ENCODE assay signal across 9 mouse cellular contexts in genomic region chr9:21870879-21871524, GRCm38 (mm10). TPM values are rescaled to one million over a fixed set of nuclear protein-coding genes. Genes with fewer than 3 reads are reported as not detected.
DNase-seq lines count a peak whose midpoint lies in the region; ATAC-seq lines count a peak whose summit lies in the region.
"Had no signal": no experiment of that assay in that cellular context is flagged by ENCODE, and none has a peak within 500 bp of the region (broad histone marks: within the 10 kb centered on the region; RNA-seq: fewer than 3 reads in every experiment).

No protein-coding gene starts in this region.

- no peak overlapping the region for H3K9ac ChIP-seq in embryonic facial prominence, embryonic 13.5 days

- no peak for ATAC-seq in embryonic facial prominence, embryonic 13.5 days (ENCODE audit: insufficient number of reproducible peaks, insufficient read depth, low FRiP score, low TSS enrichment, low read depth)

- no peaks in the 10 kb centered on the region for H3K9me3 ChIP-seq in embryonic facial prominence, embryonic 13.5 days

- peak overlapping the region; percentile 45 for H3K4me2 ChIP-seq in embryonic facial prominence, embryonic 13.5 days

- H3K4me3 ChIP-seq in embryonic facial prominence, embryonic 13.5 days, result no peak overlapping the region

- no peaks in the 10 kb centered on the region for H3K4me1 ChIP-seq in embryonic facial prominence, embryonic 13.5 days

- peak; percentile 49 for DNase-seq in layer of hippocampus, adult 11-12 months (ENCODE audit: low spot score)
- DNase-seq in layer of hippocampus, adult 9-10 months (ENCODE audit: low spot score), result no peak
- peak; percentile 55 for DNase-seq in adrenal gland, postnatal 25 days
- peak; percentile 64 to 75 for DNase-seq in heart, postnatal 10 days
- DNase-seq in layer of hippocampus, postnatal 10 days (ENCODE audit: low spot score in 2 of 2), result peak; percentile 51 to 65
- peak; percentile 68 for DNase-seq in lung, postnatal 36 days
- DNase-seq in right cerebral cortex, postnatal 10 days (ENCODE audit: low spot score in 2 of 2), result peak; percentile 47 to 63

- 14% methylated on average over 20 of the region's 20 CpGs for WGBS in embryonic facial prominence, embryonic 13.5 days

- H3K36me3 ChIP-seq in embryonic facial prominence, embryonic 13.5 days, result no peaks in the 10 kb centered on the region

- H3K27ac ChIP-seq in embryonic facial prominence, embryonic 13.5 days, result no peak overlapping the region

- H3K27me3 ChIP-seq in embryonic facial prominence, embryonic 13.5 days, result peaks cover 9% of the 10 kb centered on the region; the same call in 1 of the 2 replicates

- intact Hi-C loops in heart, postnatal 10 days (cut with DNase I), result loop anchor here (1.0 to 5.0 kb wide), 5 partner anchors 31 to 269 kb away; no protein-coding TSS in a partner anchor

RNA-seq across cellular contexts. Expression of gene Dock6, which starts 18.6 kb away (rescaled TPM):
- total RNA-seq in adrenal gland, postnatal 25 days (2021), result 45.6 and 46.0 TPM in 2 replicates
- 27.4 and 29.2 TPM in 2 replicates for polyA plus RNA-seq in embryonic facial prominence, embryonic 13.5 days (2015; fragmentation: Nextera tagmentation; extraction: Ambion mirVana)
- total RNA-seq in heart, postnatal 10 days (2021), result 10 to 100 TPM; 63.0 to 66.5 TPM
- total RNA-seq in layer of hippocampus, postnatal 10 days (2021), result 10 to 100 TPM; 32.6 to 34.5 TPM

RNA-seq across cellular contexts. Expression of gene Angptl8, which starts 35.7 kb away (rescaled TPM):
- total RNA-seq in adrenal gland, postnatal 25 days (2021), result 4.5 and 17.1 TPM in 2 replicates
- polyA plus RNA-seq in embryonic facial prominence, embryonic 13.5 days (2015; fragmentation: Nextera tagmentation; extraction: Ambion mirVana), result 0.74 and 1.1 TPM in 2 replicates
- total RNA-seq in heart, postnatal 10 days (2021), result under 1 TPM in 1 of 2 experiments, not detected in 1; 0.31 TPM
- not detected for total RNA-seq in layer of hippocampus, postnatal 10 days (2021)
- total RNA-seq: neutrophil, adult 5-6 weeks had no signal

RNA-seq across cellular contexts. Expression of gene Rab3d, which starts 47.0 kb away (rescaled TPM):
- total RNA-seq in adrenal gland, postnatal 25 days (2021), result 36.3 and 71.9 TPM in 2 replicates
- 16.6 and 18.2 TPM in 2 replicates for polyA plus RNA-seq in embryonic facial prominence, embryonic 13.5 days (2015; fragmentation: Nextera tagmentation; extraction: Ambion mirVana)
- 10 to 100 TPM; 10.3 to 12.6 TPM for total RNA-seq in heart, postnatal 10 days (2021)
- 10 to 100 TPM; 30.4 to 36.7 TPM for total RNA-seq in layer of hippocampus, postnatal 10 days (2021)

RNA-seq across cellular contexts. Expression of gene Ccdc159, which starts 56.3 kb away (rescaled TPM):
- 13.6 and 19.1 TPM in 2 replicates for total RNA-seq in adrenal gland, postnatal 25 days (2021)
- polyA plus RNA-seq in embryonic facial prominence, embryonic 13.5 days (2015; fragmentation: Nextera tagmentation; extraction: Ambion mirVana), result 4.1 and 4.3 TPM in 2 replicates
- 1 to 10 TPM in 1 of 2 experiments, under 1 TPM in 1; 0.74 to 1.0 TPM for total RNA-seq in heart, postnatal 10 days (2021)
- 10 to 100 TPM; 15.5 to 16.1 TPM for total RNA-seq in layer of hippocampus, postnatal 10 days (2021)
- total RNA-seq: neutrophil, adult 5-6 weeks had no signal

RNA-seq across cellular contexts. Expression of gene Tmem205, which starts 56.4 kb away (rescaled TPM):
- 471 and 609 TPM in 2 replicates for total RNA-seq in adrenal gland, postnatal 25 days (2021)
- 44.5 and 46.7 TPM in 2 replicates for polyA plus RNA-seq in embryonic facial prominence, embryonic 13.5 days (2015; fragmentation: Nextera tagmentation; extraction: Ambion mirVana)
- 10 to 100 TPM; 24.3 to 28.6 TPM for total RNA-seq in heart, postnatal 10 days (2021)
- total RNA-seq in layer of hippocampus, postnatal 10 days (2021), result 10 to 100 TPM; 30.4 to 35.3 TPM
